Mouse (Mus musculus): ENCODE measurements around the gene Prkar1b. TPM values are rescaled to one million over a fixed set of nuclear protein-coding genes. Genes with fewer than 3 reads are reported as not detected.

The Prkar1b gene
- polyA plus RNA-seq, 1 experiment from 2014 or later, result 13.5 TPM

GRCm38 (mm10) chr5:139183131-139183530 is 33.3 kb upstream of the Prkar1b start:
- Histone ChIP-seq H3K27me3 (ENCODE audit: insufficient read depth, low read length) (no peaks in the 10 kb centered on the region), H3K4me3 (ENCODE audit: low read depth, low read length) (no peak overlapping the region), H3K9me3 (ENCODE audit: low read depth, low read length) (no peaks in the 10 kb centered on the region), H3K9ac (no peak overlapping the region), H3K4me2 (no peak overlapping the region), H3K4me1 (ENCODE audit: insufficient read depth) (no peaks in the 10 kb centered on the region), H3K27ac (ENCODE audit: low read depth) (no peak overlapping the region), H3K36me3 (ENCODE audit: insufficient read depth) (peaks cover 75% of the 10 kb centered on the region)
- ATAC-seq (ENCODE audit: insufficient read depth), result no peak
- no peak for TF ChIP-seq CTCF (IDR thresholded peaks at IDR 0.05; ENCODE audit: low read depth)
- 88% methylated on average over 2 of the region's 2 CpGs for WGBS
- DNase-seq, result no peak

- DNase-seq (peak; percentile 92), ATAC-seq (ENCODE audit: insufficient read depth) (peak; percentile 88)
- H3K4me1 ChIP-seq (ENCODE audit: insufficient read depth), result no peaks in the 10 kb centered on the region
- no peak overlapping the region for H3K4me3 ChIP-seq (ENCODE audit: low read depth, low read length)
- peaks cover 61% of the 10 kb centered on the region for H3K36me3 ChIP-seq (ENCODE audit: insufficient read depth)
- H3K27ac ChIP-seq (ENCODE audit: low read depth), result no peak overlapping the region
- 24% methylated on average over 11 of the region's 11 CpGs for WGBS
- no peak overlapping the region for H3K4me2 ChIP-seq
- no peaks in the 10 kb centered on the region for H3K27me3 ChIP-seq (ENCODE audit: insufficient read depth, low read length)
- no peaks in the 10 kb centered on the region for H3K9me3 ChIP-seq (ENCODE audit: low read depth, low read length)
- TF ChIP-seq CTCF (IDR thresholded peaks at IDR 0.05; ENCODE audit: low read depth), result peak; percentile 97
- no peak overlapping the region for H3K9ac ChIP-seq
These were observed 29.3 kb upstream of the Prkar1b start for GRCm38 (mm10) chr5:139178895-139179631.

GRCm38 (mm10) chr5:139174556-139175547 is 25.1 kb upstream of the Prkar1b start:
- TF ChIP-seq CTCF (IDR thresholded peaks at IDR 0.05; ENCODE audit: low read depth), result no peak

GRCm38 (mm10) chr5:139174141-139174540 is 24.3 kb upstream of the Prkar1b start:
- peaks cover 51% of the 10 kb centered on the region for H3K36me3 ChIP-seq (ENCODE audit: insufficient read depth)
- H3K9me3 ChIP-seq (ENCODE audit: low read depth, low read length), result no peaks in the 10 kb centered on the region
- no peak overlapping the region for H3K4me2 ChIP-seq
- no peak for ATAC-seq (ENCODE audit: insufficient read depth)
- no peaks in the 10 kb centered on the region for H3K27me3 ChIP-seq (ENCODE audit: insufficient read depth, low read length)
- H3K4me1 ChIP-seq (ENCODE audit: insufficient read depth), result no peaks in the 10 kb centered on the region
- no peak for TF ChIP-seq CTCF (IDR thresholded peaks at IDR 0.05; ENCODE audit: low read depth)
- H3K9ac ChIP-seq, result no peak overlapping the region
- peak overlapping the region; percentile 13; the same call in 1 of the 2 replicates for H3K27ac ChIP-seq (ENCODE audit: low read depth)
- WGBS, result 44% methylated on average over 10 of the region's 10 CpGs
- DNase-seq, result no peak
- no peak overlapping the region for H3K4me3 ChIP-seq (ENCODE audit: low read depth, low read length)

More at GRCm38 (mm10) chr5:139174556-139175547, 25.1 kb upstream of the Prkar1b start:
- Histone ChIP-seq H3K9ac (no peak overlapping the region), H3K4me3 (ENCODE audit: low read depth, low read length) (no peak overlapping the region), H3K36me3 (ENCODE audit: insufficient read depth) (peaks cover 51% of the 10 kb centered on the region), H3K9me3 (ENCODE audit: low read depth, low read length) (no peaks in the 10 kb centered on the region), H3K4me1 (ENCODE audit: insufficient read depth) (no peaks in the 10 kb centered on the region), H3K27me3 (ENCODE audit: insufficient read depth, low read length) (no peaks in the 10 kb centered on the region), H3K27ac (ENCODE audit: low read depth) (peak overlapping the region; percentile 33; the same call in 1 of the 2 replicates), H3K4me2 (no peak overlapping the region)
- ATAC-seq (ENCODE audit: insufficient read depth) (peak; percentile 51; the same call in 1 of the 2 replicates), DNase-seq (peak; percentile 31)
- 51% methylated on average over 10 of the region's 10 CpGs for WGBS

GRCm38 (mm10) chr5:139171929-139172328 is 22.1 kb upstream of the Prkar1b start:
- ATAC-seq (ENCODE audit: insufficient read depth) (no peak), DNase-seq (no peak)
- H3K4me3 ChIP-seq (ENCODE audit: low read depth, low read length), result no peak overlapping the region
- H3K27ac ChIP-seq (ENCODE audit: low read depth), result no peak overlapping the region
- TF ChIP-seq CTCF (IDR thresholded peaks at IDR 0.05; ENCODE audit: low read depth), result no peak
- no peak overlapping the region for H3K9ac ChIP-seq
- no peaks in the 10 kb centered on the region for H3K9me3 ChIP-seq (ENCODE audit: low read depth, low read length)
- H3K27me3 ChIP-seq (ENCODE audit: insufficient read depth, low read length), result no peaks in the 10 kb centered on the region
- 93% methylated on average over 4 of the region's 4 CpGs for WGBS
- H3K4me2 ChIP-seq, result no peak overlapping the region
- H3K36me3 ChIP-seq (ENCODE audit: insufficient read depth), result peaks cover 65% of the 10 kb centered on the region
- no peaks in the 10 kb centered on the region for H3K4me1 ChIP-seq (ENCODE audit: insufficient read depth)

GRCm38 (mm10) chr5:139167548-139167947 is 17.7 kb upstream of the Prkar1b start:
- H3K27me3 ChIP-seq (ENCODE audit: insufficient read depth, low read length), result no peaks in the 10 kb centered on the region
- H3K9ac ChIP-seq, result no peak overlapping the region
- no peak overlapping the region for H3K27ac ChIP-seq (ENCODE audit: low read depth)
- H3K4me1 ChIP-seq (ENCODE audit: insufficient read depth), result no peaks in the 10 kb centered on the region
- WGBS, result 61% methylated on average over 1 of the region's 1 CpGs
- ATAC-seq (ENCODE audit: insufficient read depth) (no peak), DNase-seq (no peak)
- peaks cover 68% of the 10 kb centered on the region for H3K36me3 ChIP-seq (ENCODE audit: insufficient read depth)
- no peaks in the 10 kb centered on the region for H3K9me3 ChIP-seq (ENCODE audit: low read depth, low read length)
- no peak overlapping the region for H3K4me2 ChIP-seq
- H3K4me3 ChIP-seq (ENCODE audit: low read depth, low read length), result no peak overlapping the region
- TF ChIP-seq CTCF (IDR thresholded peaks at IDR 0.05; ENCODE audit: low read depth), result no peak

Measured in lung, embryonic 14.5 days (tissue).